Mouse (Mus musculus): Measurements from ENCODE around the gene Adam15.

GRCm38 (mm10) chr3:89356029-89356428, 6.2 kb upstream of the Adam15 start:
- TF ChIP-seq CTCF (IDR thresholded peaks at IDR 0.05; ENCODE audit: borderline replicate concordance, control insufficient read depth, extremely low read depth, insufficient read depth, low read length, poor library complexity) (no peak), POLR2A (IDR thresholded peaks at IDR 0.05; ENCODE audit: control insufficient read depth, extremely low read depth, insufficient read depth, low read length, poor library complexity) (no peak)

All from thymus, adult 2 months (tissue).